ENCODE assay signal across 31 mouse cellular contexts in genomic region chr5:87782731-87783130, GRCm38 (mm10). TPM values are rescaled to one million over a fixed set of nuclear protein-coding genes. Genes with fewer than 3 reads are reported as not detected.
A peak's percentile ranks its signal among the peaks of the same experiment; 100 is the strongest.
DNase-seq lines count a peak whose midpoint lies in the region; ATAC-seq and TF ChIP-seq lines count a peak whose summit lies in the region.
"Had no signal": no experiment of that assay in that cellular context is flagged by ENCODE, and none has a peak within 500 bp of the region (broad histone marks: within the 10 kb centered on the region; RNA-seq: fewer than 3 reads in every experiment).

No protein-coding gene starts in this region.

- no peak for ATAC-seq in embryonic facial prominence, embryonic 14.5 days (ENCODE audit: low read depth)
- no peak for ATAC-seq in intestine, postnatal 0 days
- no peak for ATAC-seq in intestine, embryonic 15.5 days
- no peak for ATAC-seq in midbrain, postnatal 0 days (ENCODE audit: low FRiP score)
- no peak for ATAC-seq in midbrain, embryonic 11.5 days (ENCODE audit: low FRiP score)
- ATAC-seq: CD4-positive, CD25-positive, alpha-beta regulatory T cell, adult 4 months; Patski had no signal

- no peaks in the 10 kb centered on the region for H3K27me3 ChIP-seq in embryonic facial prominence, embryonic 14.5 days (replicated peaks; ENCODE audit: control insufficient read depth, insufficient read depth, low read length)
- no peaks in the 10 kb centered on the region for H3K27me3 ChIP-seq in embryonic facial prominence, embryonic 10.5 days (replicated peaks; ENCODE audit: low read depth, poor library complexity, severe bottlenecking)
- H3K27me3 ChIP-seq in intestine, postnatal 0 days (replicated peaks; ENCODE audit: control insufficient read depth, insufficient read depth, low read length), result no peaks in the 10 kb centered on the region
- H3K27me3 ChIP-seq in intestine, embryonic 15.5 days (replicated peaks), result no peaks in the 10 kb centered on the region
- no peaks in the 10 kb centered on the region for H3K27me3 ChIP-seq in midbrain, postnatal 0 days (ENCODE audit: insufficient read depth, low read length)
- H3K27me3 ChIP-seq in midbrain, embryonic 11.5 days (ENCODE audit: control insufficient read depth, insufficient read depth, low read length), result no peaks in the 10 kb centered on the region
- H3K27me3 ChIP-seq: forebrain, embryonic 12.5 days; limb, embryonic 15.5 days; lung, embryonic 15.5 days; neural tube, embryonic 15.5 days had no signal

- no peaks in the 10 kb centered on the region for H3K36me3 ChIP-seq in embryonic facial prominence, embryonic 14.5 days (ENCODE audit: control insufficient read depth, insufficient read depth, low read length)
- no peaks in the 10 kb centered on the region for H3K36me3 ChIP-seq in embryonic facial prominence, embryonic 10.5 days (replicated peaks)
- H3K36me3 ChIP-seq in intestine, postnatal 0 days (ENCODE audit: control insufficient read depth, insufficient read depth), result no peaks in the 10 kb centered on the region
- no peaks in the 10 kb centered on the region for H3K36me3 ChIP-seq in intestine, embryonic 15.5 days
- no peaks in the 10 kb centered on the region for H3K36me3 ChIP-seq in midbrain, postnatal 0 days (ENCODE audit: insufficient read depth, low read length)
- no peaks in the 10 kb centered on the region for H3K36me3 ChIP-seq in midbrain, embryonic 11.5 days (ENCODE audit: control insufficient read depth, insufficient read depth, low read length)
- H3K36me3 ChIP-seq: forebrain, embryonic 12.5 days; G1E; limb, embryonic 15.5 days; lung, embryonic 15.5 days; neural tube, embryonic 15.5 days had no signal

- no peak overlapping the region for H3K4me2 ChIP-seq in embryonic facial prominence, embryonic 14.5 days (ENCODE audit: low read depth, low read length)
- H3K4me2 ChIP-seq in intestine, postnatal 0 days (replicated peaks; ENCODE audit: low read depth), result no peak overlapping the region
- no peak overlapping the region for H3K4me2 ChIP-seq in intestine, embryonic 15.5 days (replicated peaks)
- H3K4me2 ChIP-seq in midbrain, postnatal 0 days (ENCODE audit: low read depth, low read length, poor library complexity, severe bottlenecking), result no peak overlapping the region
- no peak overlapping the region for H3K4me2 ChIP-seq in midbrain, embryonic 11.5 days
- H3K4me2 ChIP-seq: forebrain, embryonic 12.5 days; heart, embryonic 11.5 days; limb, embryonic 15.5 days; lung, embryonic 15.5 days; neural tube, embryonic 15.5 days had no signal

- TF ChIP-seq CTCF in intestine, postnatal 0 days (IDR thresholded peaks at IDR 0.05; ENCODE audit: low read depth), result 0 out of 2 replicates have a peak, but pooled peaks have one; percentile 9
- peak; percentile 64 for TF ChIP-seq CTCF in midbrain, postnatal 0 days (IDR thresholded peaks at IDR 0.05)

- H3K9me3 ChIP-seq in embryonic facial prominence, embryonic 14.5 days (ENCODE audit: control insufficient read depth, low read length), result no peaks in the 10 kb centered on the region
- no peaks in the 10 kb centered on the region for H3K9me3 ChIP-seq in embryonic facial prominence, embryonic 10.5 days
- no peaks in the 10 kb centered on the region for H3K9me3 ChIP-seq in intestine, postnatal 0 days (ENCODE audit: control insufficient read depth)
- H3K9me3 ChIP-seq in intestine, embryonic 15.5 days, result no peaks in the 10 kb centered on the region
- no peaks in the 10 kb centered on the region for H3K9me3 ChIP-seq in midbrain, postnatal 0 days (ENCODE audit: low read length)
- H3K9me3 ChIP-seq in midbrain, embryonic 11.5 days (ENCODE audit: control insufficient read depth, low read length), result no peaks in the 10 kb centered on the region
- H3K9me3 ChIP-seq: forebrain, embryonic 12.5 days; G1E; limb, embryonic 15.5 days; lung, embryonic 15.5 days; neural tube, embryonic 15.5 days had no signal

- no peaks in the 10 kb centered on the region for H3K4me1 ChIP-seq in embryonic facial prominence, embryonic 14.5 days (ENCODE audit: control insufficient read depth, insufficient read depth, low read length)
- no peaks in the 10 kb centered on the region for H3K4me1 ChIP-seq in embryonic facial prominence, embryonic 10.5 days
- no peaks in the 10 kb centered on the region for H3K4me1 ChIP-seq in intestine, postnatal 0 days (replicated peaks; ENCODE audit: control insufficient read depth, insufficient read depth, low read length)
- H3K4me1 ChIP-seq in intestine, embryonic 15.5 days (replicated peaks), result no peaks in the 10 kb centered on the region
- no peaks in the 10 kb centered on the region for H3K4me1 ChIP-seq in midbrain, postnatal 0 days (ENCODE audit: insufficient read depth, low read length)
- H3K4me1 ChIP-seq in midbrain, embryonic 11.5 days (ENCODE audit: control insufficient read depth, insufficient read depth, low read length), result no peaks in the 10 kb centered on the region
- H3K4me1 ChIP-seq: forebrain, embryonic 12.5 days; limb, embryonic 15.5 days; lung, embryonic 15.5 days; neural tube, embryonic 15.5 days had no signal

- peak; percentile 5 for DNase-seq in embryonic facial prominence, embryonic 14.5 days (ENCODE audit: low spot score)
- DNase-seq in embryonic facial prominence, embryonic 10.5 days (ENCODE audit: low spot score), result no peak
- peak; percentile 10 for DNase-seq in midbrain, postnatal 0 days (ENCODE audit: low spot score)
- no peak for DNase-seq in midbrain, embryonic 11.5 days (ENCODE audit: low spot score, missing footprints)
- DNase-seq in kidney, postnatal 25 days, result no peak
- DNase-seq in cerebellum, adult 11-12 months, result no peak
- DNase-seq: adrenal gland, adult 8-10 months; cerebellum, adult 9-11 months; gastrocnemius, postnatal 10 days; heart, adult 11 months; kidney, adult 2 months; kidney, postnatal 14 days; left cerebral cortex, postnatal 4 days; lung, postnatal 36 days; right cerebral cortex, postnatal 14 days had no signal

- H3K9ac ChIP-seq in embryonic facial prominence, embryonic 14.5 days (ENCODE audit: low read depth, low read length), result no peak overlapping the region
- no peak overlapping the region for H3K9ac ChIP-seq in intestine, postnatal 0 days (ENCODE audit: low read depth, low read length)
- H3K9ac ChIP-seq in intestine, embryonic 15.5 days, result no peak overlapping the region
- no peak overlapping the region for H3K9ac ChIP-seq in midbrain, postnatal 0 days (replicated peaks; ENCODE audit: low read length, poor library complexity, severe bottlenecking)
- no peak overlapping the region for H3K9ac ChIP-seq in midbrain, embryonic 11.5 days (ENCODE audit: low read length)
- H3K9ac ChIP-seq: forebrain, embryonic 12.5 days; limb, embryonic 15.5 days; liver, embryonic 14.5 days; lung, embryonic 15.5 days; neural tube, embryonic 15.5 days had no signal

- no peak overlapping the region for H3K27ac ChIP-seq in embryonic facial prominence, embryonic 14.5 days (replicated peaks; ENCODE audit: low read depth, low read length)
- no peak overlapping the region for H3K27ac ChIP-seq in embryonic facial prominence, embryonic 10.5 days (replicated peaks)
- no peak overlapping the region for H3K27ac ChIP-seq in intestine, postnatal 0 days (ENCODE audit: low read depth, low read length)
- H3K27ac ChIP-seq in intestine, embryonic 15.5 days, result no peak overlapping the region
- H3K27ac ChIP-seq in midbrain, postnatal 0 days (ENCODE audit: low read depth, low read length), result no peak overlapping the region
- H3K27ac ChIP-seq in midbrain, embryonic 11.5 days (ENCODE audit: low read depth, low read length), result no peak overlapping the region
- H3K27ac ChIP-seq: forebrain, embryonic 12.5 days; limb, embryonic 15.5 days; liver, embryonic 14.5 days; lung, embryonic 15.5 days; neural tube, embryonic 15.5 days had no signal

- 46% methylated on average over 4 of the region's 4 CpGs for WGBS in embryonic facial prominence, embryonic 14.5 days
- WGBS in embryonic facial prominence, embryonic 10.5 days, result 65% methylated on average over 4 of the region's 4 CpGs
- WGBS in intestine, postnatal 0 days, result 47% methylated on average over 4 of the region's 4 CpGs
- 56% methylated on average over 4 of the region's 4 CpGs for WGBS in intestine, embryonic 15.5 days
- 63% methylated on average over 4 of the region's 4 CpGs for WGBS in midbrain, postnatal 0 days
- 61% methylated on average over 4 of the region's 4 CpGs for WGBS in midbrain, embryonic 11.5 days

- no peak overlapping the region for H3K4me3 ChIP-seq in embryonic facial prominence, embryonic 14.5 days (ENCODE audit: low read depth, low read length)
- no peak overlapping the region for H3K4me3 ChIP-seq in embryonic facial prominence, embryonic 10.5 days
- H3K4me3 ChIP-seq in intestine, postnatal 0 days (ENCODE audit: low read depth, low read length), result no peak overlapping the region
- H3K4me3 ChIP-seq in intestine, embryonic 15.5 days (replicated peaks), result no peak overlapping the region
- H3K4me3 ChIP-seq in midbrain, postnatal 0 days (ENCODE audit: low read depth, low read length), result no peak overlapping the region
- no peak overlapping the region for H3K4me3 ChIP-seq in midbrain, embryonic 11.5 days (ENCODE audit: low read depth, low read length)
- H3K4me3 ChIP-seq: forebrain, embryonic 12.5 days; limb, embryonic 15.5 days; lung, embryonic 15.5 days; neural tube, embryonic 15.5 days had no signal

RNA-seq across cellular contexts. Expression of gene Csn1s2a, which starts 8.4 kb away (rescaled TPM):
- polyA plus RNA-seq in embryonic facial prominence, embryonic 14.5 days (2014; fragmentation: Nextera tagmentation; extraction: Ambion mirVana), result not detected in 2 replicates
- not detected in 2 replicates for polyA plus RNA-seq in embryonic facial prominence, embryonic 10.5 days (2016; fragmentation: Nextera tagmentation; extraction: Ambion mirVana)
- 1.5 and 5.5 TPM in 2 replicates for polyA plus RNA-seq in intestine, postnatal 0 days (2015; fragmentation: Nextera tagmentation; extraction: Ambion mirVana)
- polyA plus RNA-seq in intestine, embryonic 15.5 days (2015; fragmentation: Nextera tagmentation; extraction: Ambion mirVana), result not detected in 2 replicates
- total RNA-seq in midbrain, postnatal 0 days (2014; rRNA removed), result not detected in 2 replicates
- polyA plus RNA-seq in midbrain, postnatal 0 days (2015; fragmentation: Nextera tagmentation; extraction: Ambion mirVana), result not detected in 2 replicates
- polyA plus RNA-seq in midbrain, embryonic 11.5 days (2014; fragmentation: Nextera tagmentation; extraction: Ambion mirVana), result not detected in 2 replicates
- total RNA-seq: adrenal gland, adult 8-10 months; common myeloid progenitor, adult 5-6 weeks; gastrocnemius, postnatal 10 days; hematopoietic stem cell, adult 5-6 weeks; left cerebral cortex, adult 8-10 months; left cerebral cortex, postnatal 4 days; megakaryocyte-erythroid progenitor cell, adult 5-6 weeks had no signal
- polyA plus RNA-seq: CD4-positive, CD25-positive, alpha-beta regulatory T cell, adult 4 months; forebrain, embryonic 12.5 days; G1E; heart, embryonic 11.5 days; heart, postnatal 0 days; kidney, adult 2 months; limb, embryonic 15.5 days; liver, embryonic 14.5 days; lung, embryonic 15.5 days; neural tube, embryonic 15.5 days; Patski had no signal

RNA-seq across cellular contexts. Expression of gene Csn1s2b, which starts 25.2 kb away (rescaled TPM):
- polyA plus RNA-seq in embryonic facial prominence, embryonic 14.5 days (2014; fragmentation: Nextera tagmentation; extraction: Ambion mirVana), result 0.22 and 0.42 TPM in 2 replicates
- not detected in 2 replicates for polyA plus RNA-seq in embryonic facial prominence, embryonic 10.5 days (2016; fragmentation: Nextera tagmentation; extraction: Ambion mirVana)
- polyA plus RNA-seq in intestine, postnatal 0 days (2015; fragmentation: Nextera tagmentation; extraction: Ambion mirVana), result 0.21 TPM in 1 of 2 replicates, not detected in the other
- polyA plus RNA-seq in intestine, embryonic 15.5 days (2015; fragmentation: Nextera tagmentation; extraction: Ambion mirVana), result not detected in 2 replicates
- not detected in 2 replicates for total RNA-seq in midbrain, postnatal 0 days (2014; rRNA removed)
- not detected in 2 replicates for polyA plus RNA-seq in midbrain, postnatal 0 days (2015; fragmentation: Nextera tagmentation; extraction: Ambion mirVana)
- not detected in 2 replicates for polyA plus RNA-seq in midbrain, embryonic 11.5 days (2014; fragmentation: Nextera tagmentation; extraction: Ambion mirVana)
- total RNA-seq: adrenal gland, adult 8-10 months; common myeloid progenitor, adult 5-6 weeks; G1E; gastrocnemius, postnatal 10 days; hematopoietic stem cell, adult 5-6 weeks; left cerebral cortex, adult 8-10 months; left cerebral cortex, postnatal 4 days; megakaryocyte-erythroid progenitor cell, adult 5-6 weeks had no signal
- polyA plus RNA-seq: forebrain, embryonic 12.5 days; G1E; heart, embryonic 11.5 days; heart, postnatal 0 days; kidney, adult 2 months; liver, embryonic 14.5 days; lung, embryonic 15.5 days; Patski had no signal

RNA-seq across cellular contexts. Expression of gene Prr27, which starts 42.8 kb away (rescaled TPM):
- polyA plus RNA-seq in embryonic facial prominence, embryonic 14.5 days (2014; fragmentation: Nextera tagmentation; extraction: Ambion mirVana), result not detected in 2 replicates
- not detected in 2 replicates for polyA plus RNA-seq in embryonic facial prominence, embryonic 10.5 days (2016; fragmentation: Nextera tagmentation; extraction: Ambion mirVana)
- polyA plus RNA-seq in intestine, postnatal 0 days (2015; fragmentation: Nextera tagmentation; extraction: Ambion mirVana), result not detected in 2 replicates
- not detected in 2 replicates for polyA plus RNA-seq in intestine, embryonic 15.5 days (2015; fragmentation: Nextera tagmentation; extraction: Ambion mirVana)
- total RNA-seq in midbrain, postnatal 0 days (2014; rRNA removed), result not detected in 2 replicates
- not detected in 2 replicates for polyA plus RNA-seq in midbrain, postnatal 0 days (2015; fragmentation: Nextera tagmentation; extraction: Ambion mirVana)
- not detected in 2 replicates for polyA plus RNA-seq in midbrain, embryonic 11.5 days (2014; fragmentation: Nextera tagmentation; extraction: Ambion mirVana)
- total RNA-seq: adrenal gland, adult 8-10 months; common myeloid progenitor, adult 5-6 weeks; gastrocnemius, postnatal 10 days; hematopoietic stem cell, adult 5-6 weeks; left cerebral cortex, adult 8-10 months; left cerebral cortex, postnatal 4 days; megakaryocyte-erythroid progenitor cell, adult 5-6 weeks had no signal
- polyA plus RNA-seq: CD4-positive, CD25-positive, alpha-beta regulatory T cell, adult 4 months; forebrain, embryonic 12.5 days; G1E; heart, embryonic 11.5 days; heart, postnatal 0 days; kidney, adult 2 months; limb, embryonic 15.5 days; liver, embryonic 14.5 days; lung, embryonic 15.5 days; neural tube, embryonic 15.5 days; Patski had no signal

Comparison
In these comparisons a context has a peak if more than half of its experiments do, and no peak if none do; other contexts are left out.
1. DNase-seq: peak in embryonic facial prominence, embryonic 14.5 days (single experiment) and midbrain, postnatal 0 days (single experiment); none in embryonic facial prominence, embryonic 10.5 days (single experiment), midbrain, embryonic 11.5 days (single experiment), kidney, postnatal 25 days (0 of 2) and cerebellum, adult 11-12 months (single experiment).